Mouse (Mus musculus): ENCODE data around the gene Prrt4.

DNA sequence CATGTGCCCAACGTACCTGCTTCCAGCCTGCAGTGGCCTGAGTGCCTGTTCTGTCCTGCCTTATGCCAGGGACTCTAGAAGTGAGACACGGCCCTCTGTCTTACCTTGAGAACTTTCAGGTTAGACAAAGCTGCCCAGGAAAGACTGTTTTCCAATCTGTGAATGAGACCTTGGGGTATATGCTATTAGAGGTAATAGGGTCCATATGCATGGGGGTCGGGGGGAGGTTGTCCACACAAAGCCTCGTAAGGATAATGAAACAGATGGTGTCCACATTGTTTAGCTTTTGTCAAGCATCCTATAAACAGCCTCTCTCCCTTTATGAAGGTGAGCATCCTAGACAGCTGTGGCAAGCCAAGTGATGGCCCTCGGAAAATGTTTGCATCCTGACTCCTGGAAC lies 15.8 kb upstream of the Prrt4 start:
- TF ChIP-seq CTCF (IDR thresholded peaks at IDR 0.05; ENCODE audit: borderline replicate concordance, insufficient read depth, low read depth, low read length) (no peak), POLR2A (IDR thresholded peaks at IDR 0.05; ENCODE audit: borderline replicate concordance, insufficient read depth, low read length) (no peak)
